In the genomic region with DNA sequence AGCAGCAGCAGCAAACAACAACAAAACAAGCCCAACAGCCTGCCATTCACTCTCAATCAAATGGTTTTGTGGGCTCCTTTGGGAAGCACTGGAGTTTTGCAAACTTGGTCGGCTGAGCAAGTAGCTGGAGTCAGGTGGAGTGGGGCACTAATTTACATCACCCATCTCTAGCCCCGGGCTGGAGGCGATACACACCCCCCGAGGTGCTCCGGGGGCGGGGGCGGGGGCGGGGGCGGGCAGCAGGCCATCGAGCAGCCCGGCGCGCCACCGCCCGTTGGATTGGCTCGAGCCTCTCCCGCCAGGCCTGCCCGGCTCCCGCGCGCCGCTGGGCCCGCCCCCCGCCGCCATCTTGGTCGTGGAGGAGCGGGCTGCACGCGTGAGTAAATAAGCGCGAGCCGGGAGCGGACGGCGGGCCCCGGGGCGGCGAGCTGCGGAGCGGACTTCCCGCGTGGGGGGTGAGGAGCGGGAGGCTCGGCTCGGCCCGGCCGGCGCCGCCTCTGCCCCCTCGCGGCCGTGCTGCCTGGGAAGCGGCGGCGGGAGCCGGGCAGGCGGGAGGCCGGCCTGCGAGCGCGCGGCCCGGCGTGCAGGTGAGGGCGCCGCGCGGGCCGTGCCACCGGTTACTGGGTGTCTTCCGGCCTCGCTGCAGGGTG, we compare ENCODE assay signal across 7 mouse cellular contexts. TPM values are rescaled to one million over a fixed set of nuclear protein-coding genes. Genes with fewer than 3 reads are reported as not detected.
DNase-seq lines count a peak whose midpoint lies in the region; ATAC-seq lines count a peak whose summit lies in the region.

Gene Rif1 (plus strand): TSS at position 342 of the 650 bp plus-strand sequence.

- intact Hi-C loops in left cerebral cortex, postnatal 4 days (cut with DNase I): loop anchor here (10.0 kb wide), 1 partner anchor 138 kb away; the partner anchor contains the start of gene Rbm43

- under 1% methylated on average over 72 of the region's 72 CpGs for WGBS in embryonic facial prominence, embryonic 10.5 days
- WGBS in midbrain, embryonic 11.5 days: under 1% methylated on average over 58 of the region's 72 CpGs

- H3K27ac ChIP-seq in embryonic facial prominence, embryonic 10.5 days (replicated peaks): peak within 1 kb of the TSS; percentile 97
- peak within 1 kb of the TSS; percentile 71 for H3K27ac ChIP-seq in midbrain, embryonic 11.5 days (ENCODE audit: low read depth, low read length)

- H3K36me3 ChIP-seq in embryonic facial prominence, embryonic 10.5 days (replicated peaks): peaks cover 35% of the 10 kb centered on the region
- H3K36me3 ChIP-seq in midbrain, embryonic 11.5 days (ENCODE audit: control insufficient read depth, insufficient read depth, low read length): peaks cover 5% of the 10 kb centered on the region; the same call in 1 of the 2 replicates

- peak; percentile 95 for DNase-seq in adrenal gland, postnatal 10 days
- peak; percentile 95 for DNase-seq in embryonic facial prominence, embryonic 10.5 days (ENCODE audit: low spot score)
- DNase-seq in kidney, adult 11 months: peak; percentile 83
- peak; percentile 91 for DNase-seq in left cerebral cortex, postnatal 4 days
- peak; percentile 98 for DNase-seq in midbrain, embryonic 11.5 days (ENCODE audit: low spot score, missing footprints)
- DNase-seq in right cerebral cortex, postnatal 4 days: peak; percentile 80

- peak within 1 kb of the TSS; percentile 99 for H3K4me3 ChIP-seq in embryonic facial prominence, embryonic 10.5 days
- H3K4me3 ChIP-seq in midbrain, embryonic 11.5 days (ENCODE audit: low read depth, low read length): peak within 1 kb of the TSS; percentile 100

- H3K9me3 ChIP-seq in embryonic facial prominence, embryonic 10.5 days: no peaks in the 10 kb centered on the region
- no peaks in the 10 kb centered on the region for H3K9me3 ChIP-seq in midbrain, embryonic 11.5 days (ENCODE audit: control insufficient read depth, low read length)

- H3K4me2 ChIP-seq in midbrain, embryonic 11.5 days: peak within 1 kb of the TSS; percentile 54

- peaks cover 22% of the 10 kb centered on the region for H3K4me1 ChIP-seq in embryonic facial prominence, embryonic 10.5 days
- peaks cover 4% of the 10 kb centered on the region; the same call in 1 of the 2 replicates for H3K4me1 ChIP-seq in midbrain, embryonic 11.5 days (ENCODE audit: control insufficient read depth, insufficient read depth, low read length)

- H3K9ac ChIP-seq in midbrain, embryonic 11.5 days (ENCODE audit: low read length): peak within 1 kb of the TSS; percentile 97

- ATAC-seq in granulocyte monocyte progenitor cell, adult 5-6 weeks (replicated peaks; ENCODE audit: poor library complexity, severe bottlenecking): peak; percentile 92
- peak; percentile 96 for ATAC-seq in midbrain, embryonic 11.5 days (ENCODE audit: low FRiP score)

- H3K27me3 ChIP-seq in embryonic facial prominence, embryonic 10.5 days (replicated peaks; ENCODE audit: low read depth, poor library complexity, severe bottlenecking): no peaks in the 10 kb centered on the region
- no peaks in the 10 kb centered on the region for H3K27me3 ChIP-seq in midbrain, embryonic 11.5 days (ENCODE audit: control insufficient read depth, insufficient read depth, low read length)

RNA-seq across cellular contexts. Expression of gene Rif1, which starts in this region (rescaled TPM):
- total RNA-seq in adrenal gland, postnatal 10 days (2021): 10 to 100 TPM; 23.6 to 32.5 TPM
- polyA plus RNA-seq in embryonic facial prominence, embryonic 10.5 days (2016; fragmentation: Nextera tagmentation; extraction: Ambion mirVana): 41.0 and 43.4 TPM in 2 replicates
- total RNA-seq in granulocyte monocyte progenitor cell, adult 5-6 weeks (2014; fragmentation: Nextera tagmentation): 82.1 and 90.8 TPM in 2 replicates
- 94.3 and 103 TPM in 2 replicates for total RNA-seq in granulocyte monocyte progenitor cell, adult 5-6 weeks (2017)
- 10 to 100 TPM; 28.2 to 30.9 TPM for total RNA-seq in left cerebral cortex, postnatal 4 days (2021)
- 51.2 and 51.4 TPM in 2 replicates for polyA plus RNA-seq in midbrain, embryonic 11.5 days (2014; fragmentation: Nextera tagmentation; extraction: Ambion mirVana)

Comparison
In these comparisons a context has a peak if more than half of its experiments do, and no peak if none do; other contexts are left out.
1. Peak in every context shown above with its lines: DNase-seq, ATAC-seq, H3K4me3 ChIP-seq and H3K27ac ChIP-seq.